In the genomic region with DNA sequence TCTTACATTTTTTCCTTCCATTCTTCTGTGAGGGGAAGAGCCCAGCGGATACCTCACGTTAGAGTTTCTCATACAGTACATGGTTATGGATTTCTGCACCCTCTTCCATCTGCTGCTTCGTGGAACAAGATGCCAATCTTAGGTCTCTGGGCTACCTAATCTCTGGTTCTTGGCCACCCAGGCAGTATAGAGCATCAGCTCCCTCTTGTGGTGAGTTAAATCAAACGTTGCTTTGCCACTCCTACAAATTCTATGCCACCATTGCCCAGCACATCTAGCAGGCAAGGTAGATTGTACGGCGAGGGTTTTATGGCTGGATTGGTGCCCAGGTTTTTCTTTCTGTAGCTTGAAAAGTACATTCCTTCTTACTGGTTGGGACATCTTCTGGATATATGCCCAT, we compare ENCODE assay signal across 15 mouse cellular contexts.
DNase-seq lines count a peak whose midpoint lies in the region; ATAC-seq and TF ChIP-seq lines count a peak whose summit lies in the region.
"Had no signal": no experiment of that assay in that cellular context is flagged by ENCODE, and none has a peak within 500 bp of the region (broad histone marks: within the 10 kb centered on the region; RNA-seq: fewer than 3 reads in every experiment).

No protein-coding gene starts in this region.

- intact Hi-C loops in gastrocnemius, adult 2 months (cut with DNase I), result no loop called here

- H3K27me3 ChIP-seq in liver, adult 2 months (ENCODE audit: control insufficient read depth, insufficient read depth, low read length), result no peaks in the 10 kb centered on the region
- no peaks in the 10 kb centered on the region for H3K27me3 ChIP-seq in liver, embryonic 12.5 days (replicated peaks)
- H3K27me3 ChIP-seq: embryonic facial prominence, embryonic 13.5 days; limb, embryonic 15.5 days; neural tube, embryonic 12.5 days had no signal

- no peak for DNase-seq in gastrocnemius, adult 2 months
- DNase-seq in gastrocnemius, postnatal 10 days, result no peak
- DNase-seq in liver, adult 2 months (ENCODE audit: extremely low read depth, low read depth, low spot score), result peak; percentile 8
- DNase-seq in brain, adult 2 months (ENCODE audit: low read depth, low spot score), result peak; percentile 35
- DNase-seq in retina, embryonic 14.5 days (ENCODE audit: low spot score), result peak; percentile 38
- no peak for DNase-seq in lung, adult 18-20 months
- no peak for DNase-seq in lung, postnatal 36 days
- DNase-seq: adrenal gland, postnatal 25 days; heart, postnatal 10 days; kidney, postnatal 14 days; right cerebral cortex, postnatal 14 days had no signal

- no peak overlapping the region for H3K4me3 ChIP-seq in gastrocnemius, adult 2 months
- no peak overlapping the region for H3K4me3 ChIP-seq in liver, adult 2 months (ENCODE audit: insufficient read depth, low read depth, low read length)
- no peak overlapping the region for H3K4me3 ChIP-seq in liver, embryonic 12.5 days
- H3K4me3 ChIP-seq: embryonic facial prominence, embryonic 13.5 days; limb, embryonic 15.5 days; neural tube, embryonic 12.5 days had no signal

- H3K36me3 ChIP-seq in liver, adult 2 months (ENCODE audit: control insufficient read depth, insufficient read depth, low read length), result no peaks in the 10 kb centered on the region
- H3K36me3 ChIP-seq in liver, embryonic 12.5 days, result no peaks in the 10 kb centered on the region
- H3K36me3 ChIP-seq: embryonic facial prominence, embryonic 13.5 days; limb, embryonic 15.5 days; neural tube, embryonic 12.5 days had no signal

- 59% methylated on average over 6 of the region's 6 CpGs for WGBS in liver, adult 2 months
- 45% methylated on average over 6 of the region's 6 CpGs for WGBS in liver, embryonic 12.5 days (ENCODE audit: insufficient replicate concordance)

- H3K4me2 ChIP-seq in liver, embryonic 12.5 days, result no peak overlapping the region
- H3K4me2 ChIP-seq: embryonic facial prominence, embryonic 13.5 days; limb, embryonic 15.5 days; neural tube, embryonic 12.5 days had no signal

- ATAC-seq in liver, embryonic 12.5 days, result no peak

- TF ChIP-seq POLR2A in liver, adult 2 months (IDR thresholded peaks at IDR 0.05; ENCODE audit: extremely low read depth, insufficient read depth, low read length), result no peak

- H3K9me3 ChIP-seq in liver, embryonic 12.5 days (replicated peaks), result no peaks in the 10 kb centered on the region
- H3K9me3 ChIP-seq: limb, embryonic 15.5 days; neural tube, embryonic 12.5 days had no signal

- H3K79me2 ChIP-seq in liver, adult 2 months (ENCODE audit: control insufficient read depth, insufficient read depth, low read length), result no peaks in the 10 kb centered on the region

- H3K4me1 ChIP-seq in liver, adult 2 months (ENCODE audit: control insufficient read depth, insufficient read depth, low read length), result no peaks in the 10 kb centered on the region
- no peaks in the 10 kb centered on the region for H3K4me1 ChIP-seq in liver, embryonic 12.5 days
- H3K4me1 ChIP-seq: embryonic facial prominence, embryonic 13.5 days; limb, embryonic 15.5 days; neural tube, embryonic 12.5 days had no signal

- H3K9ac ChIP-seq in liver, adult 2 months (ENCODE audit: low read depth, low read length), result no peak overlapping the region
- no peak overlapping the region for H3K9ac ChIP-seq in liver, embryonic 12.5 days
- H3K9ac ChIP-seq: embryonic facial prominence, embryonic 13.5 days; limb, embryonic 15.5 days; neural tube, embryonic 12.5 days had no signal

- peak; percentile 32 for TF ChIP-seq CTCF in gastrocnemius, adult 2 months (IDR thresholded peaks at IDR 0.05)
- TF ChIP-seq CTCF in liver, adult 2 months (IDR thresholded peaks at IDR 0.05; ENCODE audit: low read depth, low read length), result no peak

- H3K27ac ChIP-seq in gastrocnemius, adult 2 months, result no peak overlapping the region
- H3K27ac ChIP-seq in liver, adult 2 months (replicated peaks; ENCODE audit: insufficient read depth, low read depth, low read length), result no peak overlapping the region
- no peak overlapping the region for H3K27ac ChIP-seq in liver, embryonic 12.5 days
- H3K27ac ChIP-seq: embryonic facial prominence, embryonic 13.5 days; limb, embryonic 15.5 days; neural tube, embryonic 12.5 days had no signal

Comparison
In these comparisons a context has a peak if more than half of its experiments do, and no peak if none do; other contexts are left out.
1. DNase-seq: peak in liver, adult 2 months (single experiment), brain, adult 2 months (single experiment) and retina, embryonic 14.5 days (single experiment); none in gastrocnemius, adult 2 months (single experiment), gastrocnemius, postnatal 10 days (single experiment), lung, adult 18-20 months (0 of 2) and lung, postnatal 36 days (single experiment).